ENCODE assay signal across 24 mouse cellular contexts in the genomic region with DNA sequence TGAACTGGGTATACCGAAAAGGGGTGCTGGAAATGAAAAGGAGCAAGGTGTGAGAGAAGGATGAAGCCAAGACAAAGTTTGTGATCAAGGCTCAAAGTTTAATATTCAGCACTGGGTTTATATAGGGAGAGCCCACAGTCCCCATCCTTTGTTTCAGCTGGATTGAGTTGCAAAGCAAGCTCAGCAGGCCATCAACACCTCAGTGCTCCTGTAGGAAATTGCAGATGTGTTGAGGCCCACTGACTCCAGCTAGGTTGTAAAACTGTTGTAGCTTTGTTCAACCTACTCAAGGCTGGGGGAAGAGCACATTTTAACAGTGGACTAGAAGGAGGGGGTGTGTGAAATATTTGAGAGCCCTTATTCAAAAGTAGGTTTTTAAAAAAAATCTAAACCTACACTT. TPM values are rescaled to one million over a fixed set of nuclear protein-coding genes. Genes with fewer than 3 reads are reported as not detected.
A peak's percentile ranks its signal among the peaks of the same experiment; 100 is the strongest.
DNase-seq lines count a peak whose midpoint lies in the region; ATAC-seq and TF ChIP-seq lines count a peak whose summit lies in the region.
"Had no signal": no experiment of that assay in that cellular context is flagged by ENCODE, and none has a peak within 500 bp of the region (broad histone marks: within the 10 kb centered on the region; RNA-seq: fewer than 3 reads in every experiment).

No protein-coding gene starts in this region.

- peak; percentile 88 for DNase-seq in ES-CJ7 (ENCODE audit: low read depth, low spot score)
- peak; percentile 61 for DNase-seq in ZHBTc4 (ENCODE audit: low read depth, low spot score)
- DNase-seq in hindbrain, embryonic 10.5 days (ENCODE audit: low spot score) = no peak
- DNase-seq in stomach, postnatal 0 days (ENCODE audit: low spot score) = no peak
- DNase-seq: adrenal gland, adult 2 months; adrenal gland, postnatal 10 days; adrenal gland, postnatal 25 days; cerebellum, adult 11 months; cerebellum, adult 18-20 months; cerebellum, adult 8-10 months; cerebellum, adult 9-11 months; cerebellum, postnatal 14 days; cerebellum, postnatal 36 days; embryo, embryonic 11 days; forebrain, postnatal 0 days had no signal

- H3K27ac ChIP-seq in hindbrain, embryonic 10.5 days = no peak overlapping the region
- no peak overlapping the region for H3K27ac ChIP-seq in stomach, postnatal 0 days (replicated peaks)
- H3K27ac ChIP-seq in forebrain, embryonic 16.5 days (ENCODE audit: low read length) = no peak overlapping the region
- H3K27ac ChIP-seq: embryonic facial prominence, embryonic 13.5 days; embryonic facial prominence, embryonic 15.5 days; forebrain, embryonic 10.5 days; forebrain, embryonic 12.5 days had no signal

- no peak overlapping the region for H3K9ac ChIP-seq in stomach, postnatal 0 days (ENCODE audit: low read length)
- H3K9ac ChIP-seq in forebrain, embryonic 16.5 days (replicated peaks; ENCODE audit: low read depth, low read length) = no peak overlapping the region
- H3K9ac ChIP-seq: embryonic facial prominence, embryonic 13.5 days; embryonic facial prominence, embryonic 15.5 days; forebrain, embryonic 12.5 days; forebrain, postnatal 0 days had no signal

- ATAC-seq in stomach, postnatal 0 days (ENCODE audit: low FRiP score, low TSS enrichment) = no peak
- no peak for ATAC-seq in forebrain, embryonic 16.5 days
- ATAC-seq: forebrain, embryonic 14.5 days; forebrain, postnatal 0 days had no signal

- WGBS in hindbrain, embryonic 10.5 days = 67% methylated on average over 1 of the region's 1 CpGs
- 55% methylated on average over 1 of the region's 1 CpGs for WGBS in stomach, postnatal 0 days
- 64% methylated on average over 1 of the region's 1 CpGs for WGBS in forebrain, embryonic 16.5 days

- peaks cover 31% of the 10 kb centered on the region for H3K4me1 ChIP-seq in hindbrain, embryonic 10.5 days (replicated peaks)
- 0 out of 2 replicates have a peak, but pooled peaks cover 2% of the 10 kb centered on the region for H3K4me1 ChIP-seq in stomach, postnatal 0 days (replicated peaks; ENCODE audit: control insufficient read depth, insufficient read depth)
- peaks cover 12% of the 10 kb centered on the region for H3K4me1 ChIP-seq in forebrain, embryonic 16.5 days (replicated peaks; ENCODE audit: control insufficient read depth, insufficient read depth, low read length)

- H3K4me2 ChIP-seq in stomach, postnatal 0 days (replicated peaks; ENCODE audit: low read depth) = no peak overlapping the region
- no peak overlapping the region for H3K4me2 ChIP-seq in forebrain, embryonic 16.5 days (ENCODE audit: low read length)
- H3K4me2 ChIP-seq: embryonic facial prominence, embryonic 13.5 days; embryonic facial prominence, embryonic 15.5 days; forebrain, embryonic 12.5 days had no signal

- H3K4me3 ChIP-seq in hindbrain, embryonic 10.5 days = no peak overlapping the region
- no peak overlapping the region for H3K4me3 ChIP-seq in stomach, postnatal 0 days (ENCODE audit: low read depth, low read length)
- H3K4me3 ChIP-seq in forebrain, embryonic 16.5 days (replicated peaks; ENCODE audit: low read length) = no peak overlapping the region
- H3K4me3 ChIP-seq: embryonic facial prominence, embryonic 13.5 days; embryonic facial prominence, embryonic 15.5 days; erythroblast, embryonic 14.5 days; forebrain, embryonic 10.5 days; forebrain, embryonic 12.5 days had no signal

- no peak for TF ChIP-seq EP300 in stomach, postnatal 0 days (optimal IDR thresholded peaks at IDR 0.05)

- no peaks in the 10 kb centered on the region for H3K36me3 ChIP-seq in hindbrain, embryonic 10.5 days
- no peaks in the 10 kb centered on the region for H3K36me3 ChIP-seq in stomach, postnatal 0 days (ENCODE audit: control insufficient read depth, insufficient read depth, low read length)
- no peaks in the 10 kb centered on the region for H3K36me3 ChIP-seq in forebrain, embryonic 16.5 days (ENCODE audit: control insufficient read depth, insufficient read depth)
- H3K36me3 ChIP-seq: embryonic facial prominence, embryonic 13.5 days; embryonic facial prominence, embryonic 15.5 days; forebrain, embryonic 10.5 days; forebrain, embryonic 12.5 days had no signal

- H3K9me3 ChIP-seq in hindbrain, embryonic 10.5 days = peaks cover 7% of the 10 kb centered on the region; the same call in 1 of the 2 replicates
- H3K9me3 ChIP-seq in stomach, postnatal 0 days (ENCODE audit: control insufficient read depth, low read length) = no peaks in the 10 kb centered on the region
- no peaks in the 10 kb centered on the region for H3K9me3 ChIP-seq in forebrain, embryonic 16.5 days (ENCODE audit: control insufficient read depth, low read length)
- H3K9me3 ChIP-seq: embryonic facial prominence, embryonic 15.5 days; forebrain, embryonic 12.5 days had no signal

- H3K27me3 ChIP-seq in hindbrain, embryonic 10.5 days (ENCODE audit: insufficient read depth, poor library complexity, severe bottlenecking) = no peaks in the 10 kb centered on the region
- no peaks in the 10 kb centered on the region for H3K27me3 ChIP-seq in stomach, postnatal 0 days (ENCODE audit: control insufficient read depth, insufficient read depth, low read length)
- no peaks in the 10 kb centered on the region for H3K27me3 ChIP-seq in forebrain, embryonic 16.5 days (replicated peaks; ENCODE audit: control insufficient read depth, insufficient read depth, low read length)
- H3K27me3 ChIP-seq: embryonic facial prominence, embryonic 13.5 days; embryonic facial prominence, embryonic 15.5 days; forebrain, embryonic 12.5 days had no signal

- TF ChIP-seq CTCF in stomach, postnatal 0 days (IDR thresholded peaks at IDR 0.05; ENCODE audit: low read depth) = no peak

RNA-seq across cellular contexts. Expression of gene Slc38a11, which starts 54.8 kb away (rescaled TPM):
- polyA plus RNA-seq in hindbrain, embryonic 10.5 days (2016; fragmentation: Nextera tagmentation; extraction: Ambion mirVana) = 0.14 and 0.17 TPM in 2 replicates
- polyA plus RNA-seq in stomach, postnatal 0 days (2015; fragmentation: Nextera tagmentation; extraction: Ambion mirVana) = 0.34 and 0.50 TPM in 2 replicates
- 1.1 and 1.2 TPM in 2 replicates for polyA plus RNA-seq in forebrain, embryonic 16.5 days (2015; fragmentation: Nextera tagmentation; extraction: Ambion mirVana)
- polyA plus RNA-seq: C2C12; embryonic facial prominence, embryonic 11.5 days; erythroblast, embryonic 14.5 days had no signal

Comparison
In these comparisons a context has a peak if more than half of its experiments do, and no peak if none do; other contexts are left out.
1. DNase-seq: peak in ES-CJ7 (single experiment) and ZHBTc4 (single experiment); none in hindbrain, embryonic 10.5 days (single experiment) and stomach, postnatal 0 days (single experiment).